Mouse (Mus musculus) bone marrow, adult 2 months (tissue): ENCODE data around the gene Rptor.
A peak's percentile ranks its signal among the peaks of the same experiment; 100 is the strongest.

ENCODE experiments used
- CTCF ChIP-seq: fragments of 200-500 bp; IDR thresholded peaks from 2 replicates; pipeline ENCODE4 v1.5.1; 2011; ENCODE audit warnings: low read length, control low read depth; ENCODE audit not compliant: control insufficient read depth, insufficient read depth
- POLR2A ChIP-seq: fragments of 200-500 bp; IDR thresholded peaks from 2 replicates; pipeline ENCODE4 v1.6.1; 2011; ENCODE audit warnings: low read depth, mild to moderate bottlenecking, control low read depth, low read length, borderline replicate concordance; ENCODE audit not compliant: control insufficient read depth

DNA sequence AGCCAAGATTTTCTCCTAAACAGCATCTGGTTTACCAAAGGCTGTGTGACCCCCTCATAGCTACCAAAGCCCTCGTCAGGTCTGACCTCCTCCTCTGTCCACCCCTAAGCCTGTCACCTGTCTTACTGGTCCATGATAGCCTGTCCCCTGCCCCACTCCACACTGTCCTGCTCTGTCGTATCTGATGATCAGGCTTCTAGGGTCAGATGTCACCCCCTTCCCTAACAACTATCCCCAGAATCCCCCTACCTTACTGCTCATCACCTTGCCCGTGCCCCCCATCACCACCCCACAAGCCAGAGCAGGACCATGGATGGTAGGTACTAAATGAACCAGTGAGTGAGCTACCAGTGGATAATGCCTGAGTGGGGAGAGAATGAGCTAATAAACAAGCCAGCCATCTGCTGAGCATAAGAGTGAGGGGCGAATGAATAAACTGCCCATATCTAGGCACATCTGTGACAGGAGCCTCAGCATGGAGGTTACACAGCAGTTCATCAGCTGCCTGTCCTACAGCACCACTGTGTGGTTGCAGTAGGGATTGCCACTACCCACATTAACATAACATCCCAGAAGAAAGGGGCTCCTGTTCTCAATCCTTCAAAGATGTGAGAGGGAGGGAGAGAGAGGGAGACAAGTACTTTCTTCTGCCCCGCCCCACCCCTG lies 302.0 kb downstream of the Rptor start:
- TF ChIP-seq CTCF, result peak; percentile 95
- no peak for TF ChIP-seq POLR2A
